Mouse (Mus musculus): ENCODE results near the gene Mettl8.

Gene Mettl8

DNA sequence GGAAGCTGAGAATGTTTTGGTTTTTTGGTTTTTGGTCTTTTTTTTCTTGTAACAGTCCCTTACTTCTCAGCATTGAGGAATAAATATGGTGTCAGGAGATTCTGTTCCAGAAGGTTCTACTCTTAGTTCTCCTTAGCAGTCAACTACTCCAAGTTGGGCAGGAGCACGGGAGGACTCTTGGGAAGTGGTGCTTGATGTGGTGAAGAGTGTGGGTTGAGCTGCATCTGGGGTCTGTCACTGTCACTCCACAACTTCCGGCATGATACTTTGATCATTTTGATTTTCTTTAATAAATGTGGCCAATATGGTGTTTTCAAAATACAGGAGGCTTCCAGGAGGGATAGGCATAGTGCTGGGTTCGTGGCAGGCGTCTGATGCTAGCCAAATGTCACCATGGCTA lies 22.4 kb downstream of the Mettl8 start:
- no peak for DNase-seq

DNA sequence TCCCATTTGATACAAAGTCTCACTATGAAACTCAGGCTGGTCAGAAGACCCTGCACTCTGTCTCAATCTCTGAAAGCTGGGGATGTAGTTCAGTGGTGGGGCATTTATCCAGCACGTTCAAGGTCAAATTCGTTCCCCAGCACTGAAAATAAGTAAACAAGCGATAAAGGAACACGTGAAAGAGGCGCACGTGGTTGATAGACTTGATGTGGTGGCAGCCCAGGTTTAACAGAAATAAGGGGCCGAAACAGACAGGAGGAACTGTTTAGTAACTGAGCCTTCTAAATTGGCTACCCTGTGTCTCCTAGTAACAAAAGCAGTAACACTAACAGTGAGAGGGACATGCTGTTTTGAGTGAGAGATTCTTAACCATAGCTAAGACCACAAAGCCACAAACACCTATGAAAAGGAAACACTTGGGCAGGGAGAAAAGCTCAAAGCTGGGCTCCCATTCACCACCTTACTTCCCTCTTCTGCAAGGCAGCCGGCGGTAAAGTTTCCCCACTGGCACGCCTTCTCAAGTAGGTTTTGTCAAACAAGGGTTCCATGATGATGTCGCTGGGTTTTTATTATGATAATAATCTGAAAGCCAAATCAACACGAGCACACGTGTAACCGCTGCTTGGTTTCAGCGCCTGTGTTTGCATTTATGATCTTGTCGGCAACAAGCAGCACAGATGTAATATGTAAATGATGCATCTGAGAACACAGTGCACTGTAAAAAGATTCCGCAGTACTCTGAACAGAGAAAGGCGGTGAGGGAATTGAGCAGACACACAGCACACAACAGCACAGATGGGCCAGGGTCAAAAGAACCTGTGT lies 23.2 kb downstream of the Mettl8 start:
- DNase-seq: peak; percentile 27

DNA sequence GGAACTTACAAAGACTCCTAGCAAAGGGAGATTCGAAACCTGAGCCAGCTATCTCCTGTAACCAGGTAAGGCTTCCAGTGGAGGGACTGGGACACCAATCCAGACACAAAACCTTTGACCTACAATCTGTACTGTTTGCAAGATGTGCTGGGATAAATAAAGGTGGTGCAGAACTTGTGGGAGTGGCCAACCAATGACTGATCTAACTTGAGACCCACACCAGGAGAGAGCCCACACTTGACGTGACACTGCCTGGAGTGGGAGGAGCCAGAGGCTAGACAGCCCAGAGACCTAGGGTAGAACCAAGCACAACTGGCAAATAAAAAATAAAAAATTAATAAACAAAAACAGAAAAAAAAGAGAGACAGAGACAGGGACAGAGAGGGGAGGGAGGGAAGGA lies 24.7 kb downstream of the Mettl8 start:
- DNase-seq: no peak

- no peak for DNase-seq
These were observed 27.8 kb downstream of the Mettl8 start for GRCm38 (mm10) chr2:71027631-71028030.

DNA sequence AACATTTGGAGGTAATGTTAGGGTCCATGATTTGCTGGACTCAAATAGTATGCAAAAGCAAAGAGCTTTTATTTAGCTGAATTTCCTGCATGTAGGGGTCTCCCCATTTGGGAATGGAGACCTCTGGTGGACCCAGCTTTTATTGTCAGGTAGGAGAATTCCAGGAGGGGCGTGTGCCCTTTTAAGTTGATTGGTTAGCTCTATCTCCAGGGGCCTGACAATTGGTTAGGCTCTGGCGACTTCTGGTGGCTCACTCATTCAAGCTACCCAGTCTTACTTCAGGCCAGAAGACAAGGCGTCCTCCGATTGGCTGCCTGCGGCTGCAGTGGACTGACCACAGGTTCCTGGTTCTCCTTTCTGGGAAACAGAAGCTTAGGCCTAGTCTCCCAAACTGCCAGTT lies 28.6 kb downstream of the Mettl8 start:
- DNase-seq: no peak

DNA sequence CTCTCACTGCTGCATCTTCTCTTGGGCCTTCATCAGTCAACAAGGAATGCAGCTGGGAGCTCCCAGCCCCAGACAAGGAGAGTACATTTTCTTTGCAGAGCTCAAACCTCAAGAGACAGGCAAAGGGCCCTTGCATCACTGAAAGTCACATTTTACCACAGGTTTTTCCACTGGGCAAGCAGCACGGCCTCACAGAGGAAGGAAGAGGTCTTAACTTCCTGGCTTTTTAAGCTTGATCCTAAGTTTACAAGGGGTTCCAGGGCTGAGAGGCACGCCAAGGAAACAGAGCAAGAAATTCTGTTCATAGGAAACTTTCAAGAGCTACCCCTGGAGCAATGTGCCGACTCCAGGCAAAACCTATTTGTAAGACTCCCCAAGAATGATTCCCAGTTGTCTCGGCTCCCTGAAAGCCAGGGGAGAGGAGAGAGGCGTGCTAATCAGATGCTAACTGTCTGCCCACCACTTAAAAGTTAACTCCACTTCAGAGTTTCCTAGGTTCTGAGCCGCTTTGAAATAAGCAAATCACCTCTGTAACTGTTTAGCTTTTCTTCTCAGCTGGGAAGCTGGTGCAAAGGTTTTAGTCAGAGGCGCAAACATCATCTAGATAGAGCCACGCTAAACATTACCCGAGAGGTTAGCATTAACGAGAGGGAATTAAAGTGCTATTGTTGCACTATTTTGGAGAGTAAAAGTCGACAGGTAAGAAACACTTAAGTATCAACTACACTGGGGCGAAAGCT lies 29.6 kb downstream of the Mettl8 start:
- no peak for DNase-seq

DNA sequence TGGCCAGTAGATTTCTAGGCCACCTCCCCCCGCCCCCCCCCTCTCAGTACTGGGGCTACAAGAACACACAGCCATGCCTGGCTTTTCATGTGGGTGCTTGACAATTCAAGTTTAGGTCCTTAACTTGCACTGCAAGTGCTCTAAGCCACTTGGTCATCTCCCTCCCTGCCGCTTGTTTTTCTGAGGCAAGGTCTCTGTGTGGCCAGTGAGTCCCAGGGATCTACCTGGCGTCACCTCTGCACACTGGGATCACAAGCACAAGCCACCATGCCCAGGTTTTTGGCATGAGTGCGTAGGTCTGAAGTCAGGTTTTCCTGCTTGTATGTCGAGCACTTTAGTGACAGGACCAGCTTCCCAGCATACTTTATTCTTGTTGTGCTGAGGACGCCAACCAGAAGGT lies 31.4 kb downstream of the Mettl8 start:
- no peak for DNase-seq

DNA sequence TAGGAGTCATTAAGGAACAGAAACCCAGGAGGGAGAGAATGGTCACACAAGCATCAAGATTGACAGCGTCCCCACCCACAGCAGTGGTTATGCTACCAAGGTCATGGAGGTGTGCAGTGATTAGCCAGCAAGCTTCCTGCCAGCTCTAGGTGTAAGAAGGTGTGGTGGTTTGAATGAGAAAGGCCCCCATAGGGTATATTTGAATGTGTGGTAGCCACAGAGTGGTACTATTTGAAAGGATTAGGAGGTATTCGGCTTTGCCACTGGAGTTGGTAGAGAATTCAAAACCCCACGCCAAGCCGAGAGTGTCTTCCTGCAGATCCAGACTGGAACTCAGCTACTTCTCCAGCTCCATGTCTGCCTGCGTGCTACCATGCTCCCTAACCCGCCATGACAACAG lies 32.4 kb downstream of the Mettl8 start:
- DNase-seq: no peak

- peak; percentile 25 for DNase-seq
These were observed 34.7 kb downstream of the Mettl8 start for GRCm38 (mm10) chr2:71020674-71021073.

DNA sequence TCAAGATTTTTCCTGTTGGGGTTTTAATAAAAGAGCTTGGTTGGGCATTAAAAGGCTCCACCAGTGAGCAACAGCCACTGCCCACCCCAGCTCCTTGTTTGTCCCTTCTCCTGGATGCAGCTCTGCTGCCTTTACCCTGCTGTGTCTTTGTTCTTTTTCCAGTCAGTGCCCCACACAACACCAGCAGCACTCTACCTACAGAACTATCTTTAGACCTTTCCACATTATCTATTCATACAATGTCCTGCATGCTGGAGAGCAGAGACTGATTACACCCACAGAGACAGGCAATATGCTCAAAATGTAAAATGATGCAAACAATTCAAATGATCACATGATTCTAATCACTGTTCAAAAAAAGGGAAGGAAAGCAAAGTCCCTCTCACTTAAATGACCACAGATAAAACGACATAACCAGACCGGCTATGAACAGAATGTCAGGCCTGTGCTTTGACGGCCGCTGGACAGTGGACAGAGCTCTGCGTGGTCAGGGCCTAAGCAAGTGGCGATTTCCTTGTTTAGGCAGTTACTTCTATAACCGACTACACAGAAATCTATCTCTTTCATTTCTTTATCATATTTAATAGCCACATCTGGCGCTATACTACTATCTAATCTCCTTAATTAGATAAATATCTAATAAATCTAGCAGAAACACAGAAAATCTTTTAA lies 35.5 kb downstream of the Mettl8 start:
- DNase-seq: no peak

DNA sequence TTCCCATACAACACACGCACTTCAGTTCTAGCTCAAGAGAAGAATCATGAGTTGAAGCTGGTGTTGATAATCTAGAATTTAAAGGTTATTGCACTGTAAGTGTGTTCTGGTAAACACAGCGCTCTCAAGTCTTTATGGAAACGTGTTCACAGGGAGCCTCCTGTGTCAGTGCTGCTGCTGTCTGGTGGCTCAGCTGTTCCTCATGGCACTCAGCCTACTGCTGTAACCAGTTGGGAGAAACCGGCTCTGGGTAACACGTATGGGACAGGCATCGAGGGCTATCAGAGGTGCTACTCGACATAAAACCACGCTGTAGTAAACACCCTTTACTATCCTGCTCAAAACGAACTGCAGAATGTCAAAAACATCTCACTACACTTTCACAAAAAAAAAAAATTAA lies 36.1 kb downstream of the Mettl8 start:
- DNase-seq: no peak

DNA sequence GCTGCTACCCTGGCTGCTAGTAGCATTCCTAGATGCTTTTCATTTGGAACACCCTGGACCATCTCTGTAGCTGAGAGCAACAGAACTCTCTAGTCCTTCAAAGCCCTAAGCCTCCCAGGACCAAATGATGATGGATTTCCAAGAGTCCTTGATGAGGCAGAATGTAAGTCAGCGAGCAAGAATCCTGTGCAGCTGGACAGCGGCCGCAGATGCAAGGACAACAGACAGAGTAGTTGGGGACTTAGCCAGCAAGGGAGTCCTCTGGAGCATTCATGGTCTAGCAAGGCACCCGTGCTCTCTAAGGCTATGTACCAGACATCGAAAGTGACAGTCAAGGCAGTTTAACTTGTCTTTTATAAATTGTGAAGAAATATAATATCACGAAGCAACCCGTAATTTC lies 41.9 kb downstream of the Mettl8 start:
- DNase-seq: no peak

- DNase-seq: no peak
These were observed 43.6 kb downstream of the Mettl8 start for GRCm38 (mm10) chr2:71011816-71012215.

DNA sequence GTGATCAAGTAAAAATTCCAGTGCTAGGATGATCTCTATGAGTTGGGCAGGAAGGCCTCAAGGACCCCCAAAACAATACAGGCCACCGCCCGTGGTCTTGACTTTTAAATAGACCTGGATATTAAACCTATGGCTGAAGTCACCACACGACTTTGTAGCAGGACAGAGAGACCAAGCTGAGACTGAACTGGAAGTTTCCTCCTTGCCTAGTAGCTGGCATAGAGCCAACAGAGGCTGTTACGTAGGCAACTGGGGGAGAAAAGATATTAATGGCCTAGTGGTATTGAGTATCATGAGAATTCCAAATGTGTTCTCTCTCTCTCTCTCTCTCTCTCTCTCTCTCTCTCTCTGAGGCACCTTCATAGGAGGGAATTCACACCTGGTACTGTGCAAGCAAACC lies 51.0 kb downstream of the Mettl8 start:
- DNase-seq: no peak

- no peak for DNase-seq
These were observed 52.9 kb downstream of the Mettl8 start for GRCm38 (mm10) chr2:71002509-71002908.

GRCm38 (mm10) chr2:70998771-70999170 lies 56.6 kb downstream of the Mettl8 start:
- no peak for DNase-seq

- DNase-seq: no peak
These were observed 58.9 kb downstream of the Mettl8 start for GRCm38 (mm10) chr2:70996438-70996837.

- no peak for DNase-seq
These were observed 59.5 kb downstream of the Mettl8 start for GRCm38 (mm10) chr2:70995900-70996299.

- no peak for DNase-seq
These were observed 61.6 kb downstream of the Mettl8 start for GRCm38 (mm10) chr2:70993740-70994139.

DNA sequence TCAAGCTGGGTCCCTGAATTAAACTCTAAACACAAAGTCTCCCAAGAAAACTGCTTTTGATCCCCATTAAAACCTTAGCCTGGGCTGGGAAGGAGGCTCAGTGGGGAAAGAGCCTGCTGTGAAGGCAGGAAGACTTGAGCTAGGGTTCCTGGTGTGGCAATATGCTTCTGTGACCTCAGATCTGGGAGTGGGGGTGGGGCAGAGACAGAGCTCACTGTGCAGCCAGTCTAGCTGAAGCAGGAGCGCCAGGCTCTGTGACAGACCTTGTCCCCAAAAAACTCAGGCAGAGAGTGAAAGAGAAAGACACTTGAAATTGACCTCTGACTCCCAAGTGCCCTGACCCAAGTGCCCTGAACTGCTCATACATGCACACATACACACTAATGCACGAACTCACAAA lies 62.7 kb downstream of the Mettl8 start:
- no peak for DNase-seq

GRCm38 (mm10) chr2:70990196-70990595 lies 65.2 kb downstream of the Mettl8 start:
- DNase-seq: no peak

- DNase-seq: peak; percentile 9
These were observed 65.9 kb downstream of the Mettl8 start for GRCm38 (mm10) chr2:70989201-70990191.

- DNase-seq: no peak
These were observed 77.1 kb downstream of the Mettl8 start for GRCm38 (mm10) chr2:70978271-70978670.

All from right cerebral cortex, adult 18-20 months (tissue).